8 mouse cellular contexts compared by ENCODE assay signal in the genomic region with DNA sequence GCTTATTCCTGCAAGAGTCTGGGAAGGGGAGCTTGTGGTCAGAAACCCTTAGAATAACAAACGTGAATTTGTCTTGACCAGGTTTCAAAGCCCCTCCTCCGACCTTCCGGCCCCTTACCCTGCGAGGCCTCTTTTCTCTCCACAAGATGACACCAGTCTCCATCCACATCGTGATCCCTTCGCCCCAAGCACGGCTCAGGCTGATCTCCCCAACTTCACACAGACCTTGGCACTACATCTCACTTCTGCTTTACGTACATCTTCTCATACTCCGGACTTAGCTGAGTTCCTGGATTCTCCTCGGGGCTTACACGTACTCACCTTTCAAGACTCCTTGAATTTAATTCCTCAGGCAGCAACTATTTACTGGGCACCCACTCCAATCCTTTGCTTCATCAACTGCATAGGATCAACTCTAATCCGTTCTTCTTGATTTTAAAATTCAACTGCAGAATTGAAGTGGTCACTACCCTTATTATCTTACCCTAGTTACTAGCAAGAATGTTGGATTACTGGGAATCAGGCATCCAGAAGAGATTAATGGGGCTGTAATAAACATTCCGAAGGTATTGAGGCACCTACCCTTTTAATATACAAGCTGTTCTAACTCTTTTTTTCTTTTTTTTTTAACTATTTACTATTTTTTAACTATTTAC. TPM values are rescaled to one million over a fixed set of nuclear protein-coding genes. Genes with fewer than 3 reads are reported as not detected.
A peak's percentile ranks its signal among the peaks of the same experiment; 100 is the strongest.
DNase-seq lines count a peak whose midpoint lies in the region; ATAC-seq and TF ChIP-seq lines count a peak whose summit lies in the region.

No protein-coding gene starts in this region.

- H3K27me3 ChIP-seq in embryonic facial prominence, embryonic 14.5 days (replicated peaks; ENCODE audit: control insufficient read depth, insufficient read depth, low read length) = no peaks in the 10 kb centered on the region
- no peaks in the 10 kb centered on the region for H3K27me3 ChIP-seq in limb, embryonic 12.5 days

- peak; percentile 6; the same call in 1 of the 2 replicates for ATAC-seq in embryonic facial prominence, embryonic 14.5 days (ENCODE audit: low read depth)
- no peak for ATAC-seq in limb, embryonic 12.5 days (ENCODE audit: insufficient number of reproducible peaks, insufficient read depth, low FRiP score, low TSS enrichment, low read depth)

- H3K36me3 ChIP-seq in embryonic facial prominence, embryonic 14.5 days (ENCODE audit: control insufficient read depth, insufficient read depth, low read length) = peaks cover 32% of the 10 kb centered on the region
- H3K36me3 ChIP-seq in limb, embryonic 12.5 days = peaks cover 30% of the 10 kb centered on the region

- no peak for TF ChIP-seq CTCF in lung, adult 2 months (IDR thresholded peaks at IDR 0.05; ENCODE audit: insufficient read depth, low read length)
- TF ChIP-seq CTCF in olfactory bulb, adult 2 months (IDR thresholded peaks at IDR 0.05; ENCODE audit: insufficient read depth, low read depth, low read length) = no peak

- TF ChIP-seq POLR2A in lung, adult 2 months (IDR thresholded peaks at IDR 0.05; ENCODE audit: borderline replicate concordance, extremely low read depth, low read depth, low read length) = no peak
- no peak for TF ChIP-seq POLR2A in olfactory bulb, adult 2 months (IDR thresholded peaks at IDR 0.05; ENCODE audit: insufficient read depth, low read depth, low read length)

- no peaks in the 10 kb centered on the region for H3K9me3 ChIP-seq in embryonic facial prominence, embryonic 14.5 days (ENCODE audit: control insufficient read depth, low read length)
- no peaks in the 10 kb centered on the region for H3K9me3 ChIP-seq in limb, embryonic 12.5 days

- peak overlapping the region; percentile 94 for H3K27ac ChIP-seq in embryonic facial prominence, embryonic 14.5 days (replicated peaks; ENCODE audit: low read depth, low read length)
- H3K27ac ChIP-seq in limb, embryonic 12.5 days = peak overlapping the region; percentile 94
- 0 out of 2 replicates have a peak overlapping the region, but pooled peaks have one; percentile 22 for H3K27ac ChIP-seq in olfactory bulb, adult 2 months (ENCODE audit: insufficient read depth, low read depth, low read length)

- peaks cover 12% of the 10 kb centered on the region for H3K4me1 ChIP-seq in lung, adult 2 months (ENCODE audit: control insufficient read depth, insufficient read depth, low read length)
- H3K4me1 ChIP-seq in embryonic facial prominence, embryonic 14.5 days (ENCODE audit: control insufficient read depth, insufficient read depth, low read length) = peaks cover 19% of the 10 kb centered on the region
- H3K4me1 ChIP-seq in limb, embryonic 12.5 days (replicated peaks) = peaks cover 21% of the 10 kb centered on the region
- H3K4me1 ChIP-seq in olfactory bulb, adult 2 months (ENCODE audit: control insufficient read depth, insufficient read depth, low read length) = peaks cover 6% of the 10 kb centered on the region

- H3K9ac ChIP-seq in embryonic facial prominence, embryonic 14.5 days (ENCODE audit: low read depth, low read length) = peak overlapping the region; percentile 93
- peak overlapping the region; percentile 85 for H3K9ac ChIP-seq in limb, embryonic 12.5 days (replicated peaks)

- H3K4me2 ChIP-seq in embryonic facial prominence, embryonic 14.5 days (ENCODE audit: low read depth, low read length) = peak overlapping the region; percentile 73
- peak overlapping the region; percentile 71 for H3K4me2 ChIP-seq in limb, embryonic 12.5 days

- DNase-seq in lung, adult 2 months = no peak
- no peak for DNase-seq in lung, postnatal 14 days
- DNase-seq in embryonic facial prominence, embryonic 14.5 days (ENCODE audit: low spot score) = no peak
- DNase-seq in ovary, adult 18-20 months (ENCODE audit: low spot score) = no peak
- no peak for DNase-seq in cerebellum, postnatal 36 days
- no peak for DNase-seq in embryo, embryonic 9.5 days (ENCODE audit: extremely low spot score)

- H3K4me3 ChIP-seq in lung, adult 2 months (replicated peaks; ENCODE audit: extremely low read depth, low read depth, low read length) = peak overlapping the region; percentile 84
- H3K4me3 ChIP-seq in embryonic facial prominence, embryonic 14.5 days (ENCODE audit: low read depth, low read length) = peak overlapping the region; percentile 89
- peak overlapping the region; percentile 77 for H3K4me3 ChIP-seq in limb, embryonic 12.5 days (replicated peaks)
- peak overlapping the region; percentile 92 for H3K4me3 ChIP-seq in olfactory bulb, adult 2 months (ENCODE audit: insufficient read depth, low read depth, low read length)

- WGBS in lung, adult 2 months = 8% methylated on average over 13 of the region's 13 CpGs
- whole genome bisulfite sequencing in embryonic facial prominence, embryonic 14.5 days = 7% methylated on average over 13 of the region's 13 CpGs
- 5% methylated on average over 13 of the region's 13 CpGs for WGBS in limb, embryonic 12.5 days
- WGBS in olfactory bulb, adult 2 months = 4% methylated on average over 13 of the region's 13 CpGs

RNA-seq across cellular contexts. Expression of gene Slc3a2, which starts 9.0 kb away (rescaled TPM):
- polyA plus RNA-seq in lung, adult 2 months (2012; rRNA removed) = 263 and 265 TPM in 2 replicates
- polyA plus RNA-seq in embryonic facial prominence, embryonic 14.5 days (2014; fragmentation: Nextera tagmentation; extraction: Ambion mirVana) = 100 and 107 TPM in 2 replicates
- 114 and 115 TPM in 2 replicates for polyA plus RNA-seq in limb, embryonic 12.5 days (2016; fragmentation: Nextera tagmentation; extraction: Ambion mirVana)
- not detected in 2 replicates for polyA plus RNA-seq in olfactory bulb, adult 2 months (2012; ENCODE audit: insufficient read depth, insufficient read length, low replicate concordance, missing spikeins)

RNA-seq across cellular contexts. Expression of gene Wdr74, which starts 21.5 kb away (rescaled TPM):
- 19.5 and 21.3 TPM in 2 replicates for polyA plus RNA-seq in lung, adult 2 months (2012; rRNA removed)
- 76.6 and 80.1 TPM in 2 replicates for polyA plus RNA-seq in embryonic facial prominence, embryonic 14.5 days (2014; fragmentation: Nextera tagmentation; extraction: Ambion mirVana)
- polyA plus RNA-seq in limb, embryonic 12.5 days (2016; fragmentation: Nextera tagmentation; extraction: Ambion mirVana) = 92.4 and 96.6 TPM in 2 replicates
- not detected in 2 replicates for polyA plus RNA-seq in olfactory bulb, adult 2 months (2012; ENCODE audit: insufficient read depth, insufficient read length, low replicate concordance, missing spikeins)

RNA-seq across cellular contexts. Expression of gene 1700092M07Rik, which starts 26.4 kb away (rescaled TPM):
- polyA plus RNA-seq in lung, adult 2 months (2012; rRNA removed) = not detected in 2 replicates
- 0.85 and 1.9 TPM in 2 replicates for polyA plus RNA-seq in embryonic facial prominence, embryonic 14.5 days (2014; fragmentation: Nextera tagmentation; extraction: Ambion mirVana)
- 2.7 and 3.5 TPM in 2 replicates for polyA plus RNA-seq in limb, embryonic 12.5 days (2016; fragmentation: Nextera tagmentation; extraction: Ambion mirVana)
- not detected in 2 replicates for polyA plus RNA-seq in olfactory bulb, adult 2 months (2012; ENCODE audit: insufficient read depth, insufficient read length, low replicate concordance, missing spikeins)

RNA-seq across cellular contexts. Expression of gene Stx5a, which starts 27.1 kb away (rescaled TPM):
- 79.0 and 88.0 TPM in 2 replicates for polyA plus RNA-seq in lung, adult 2 months (2012; rRNA removed)
- 140 and 142 TPM in 2 replicates for polyA plus RNA-seq in embryonic facial prominence, embryonic 14.5 days (2014; fragmentation: Nextera tagmentation; extraction: Ambion mirVana)
- 168 and 169 TPM in 2 replicates for polyA plus RNA-seq in limb, embryonic 12.5 days (2016; fragmentation: Nextera tagmentation; extraction: Ambion mirVana)
- polyA plus RNA-seq in olfactory bulb, adult 2 months (2012; ENCODE audit: insufficient read depth, insufficient read length, low replicate concordance, missing spikeins) = 609 TPM in 1 of 2 replicates, not detected in the other

RNA-seq across cellular contexts. Expression of gene Nxf1, which starts 42.7 kb away (rescaled TPM):
- polyA plus RNA-seq in lung, adult 2 months (2012; rRNA removed) = 61.4 and 85.3 TPM in 2 replicates
- polyA plus RNA-seq in embryonic facial prominence, embryonic 14.5 days (2014; fragmentation: Nextera tagmentation; extraction: Ambion mirVana) = 152 and 171 TPM in 2 replicates
- polyA plus RNA-seq in limb, embryonic 12.5 days (2016; fragmentation: Nextera tagmentation; extraction: Ambion mirVana) = 219 and 237 TPM in 2 replicates
- polyA plus RNA-seq in olfactory bulb, adult 2 months (2012; ENCODE audit: insufficient read depth, insufficient read length, low replicate concordance, missing spikeins) = not detected in 2 replicates

Comparison
In these comparisons a context has a peak if more than half of its experiments do, and no peak if none do; other contexts are left out.
1. H3K27ac ChIP-seq: peak in every context shown above with its lines; median percentile 94 in embryonic facial prominence, embryonic 14.5 days; 94 in limb, embryonic 12.5 days; 22 in olfactory bulb, adult 2 months.